Mouse (Mus musculus): ENCODE measurements around the gene Kctd10. TPM values are rescaled to one million over a fixed set of nuclear protein-coding genes. Genes with fewer than 3 reads are reported as not detected.

The Kctd10 gene
- 81.3 and 89.7 TPM in 2 replicates for polyA plus RNA-seq (2015; fragmentation: Nextera tagmentation; extraction: Ambion mirVana)

DNA sequence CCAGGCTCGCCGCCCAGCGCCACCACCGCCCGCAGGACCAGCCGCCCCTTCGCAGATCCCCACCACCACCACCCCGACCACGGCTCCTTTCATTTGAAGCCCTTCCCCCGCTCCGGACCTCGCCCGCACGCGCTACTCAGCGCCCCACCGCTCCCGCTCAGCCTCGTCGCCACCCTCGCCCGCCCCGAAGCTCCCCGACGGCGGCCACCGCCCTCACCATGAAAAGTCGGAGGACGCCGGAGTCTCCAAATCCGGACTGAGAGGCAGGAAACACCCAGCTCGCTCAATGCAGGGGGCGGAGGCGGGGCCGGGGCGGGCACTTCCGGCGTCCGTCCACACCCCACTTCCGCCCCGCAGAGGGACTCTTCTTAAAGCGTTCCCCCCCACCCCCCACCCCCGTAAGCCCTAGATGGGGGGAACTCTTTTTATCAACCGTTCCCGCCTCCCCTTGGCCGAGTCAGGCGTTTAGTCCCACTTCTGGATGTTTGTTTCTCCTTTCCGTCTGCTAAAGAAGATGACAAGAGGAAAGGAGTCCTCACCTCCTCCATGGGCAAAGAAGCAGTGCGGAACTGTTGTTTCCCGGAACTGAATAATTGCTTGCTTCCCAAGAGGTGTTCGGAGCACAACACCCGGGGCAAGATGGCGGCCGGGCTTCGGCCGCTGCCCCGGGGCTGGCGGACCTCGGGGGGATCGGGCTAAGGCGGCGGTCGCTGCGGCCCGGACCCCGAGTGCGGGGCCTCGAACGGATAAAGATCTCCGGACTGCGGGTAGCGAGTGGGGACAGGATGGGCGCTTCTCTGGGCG is at the start of gene Kctd10, which contains the start of gene Ube3b:
TSS of gene Kctd10 (minus strand) at position 300 of the 804 bp plus-strand sequence.
TSS of gene Ube3b (plus strand) at position 399 of the 804 bp plus-strand sequence.
- H3K4me1 ChIP-seq = peaks cover 44% of the 10 kb centered on the region
- under 1% methylated on average over 69 of the region's 74 CpGs for WGBS

DNA sequence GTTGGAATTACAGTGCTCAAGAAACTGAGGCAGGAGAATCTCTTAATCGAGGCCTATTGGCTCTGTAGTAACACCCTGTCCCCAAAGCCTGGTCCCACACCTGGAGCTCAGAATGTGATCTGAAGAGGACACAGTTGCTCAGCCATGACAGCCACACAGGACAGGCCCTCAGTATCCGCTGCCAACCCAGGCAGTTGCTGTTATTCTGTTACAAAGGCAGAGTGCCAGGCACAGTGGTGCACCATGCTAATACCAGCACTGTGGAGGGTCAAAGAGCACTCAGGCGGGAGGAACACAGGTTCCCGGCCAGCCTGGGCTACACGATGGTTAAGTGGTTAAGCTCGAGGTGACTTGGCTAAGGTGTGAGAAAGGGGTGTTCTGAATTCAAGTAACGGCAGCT is 49.5 kb upstream of the Kctd10 start:
- H3K36me3 ChIP-seq (ENCODE audit: poor library complexity, severe bottlenecking) = peaks cover 8% of the 10 kb centered on the region; the same call in 1 of the 2 replicates
- 90% methylated on average over 7 of the region's 7 CpGs for WGBS
- H3K9me3 ChIP-seq (replicated peaks) = no peaks in the 10 kb centered on the region
- 0 out of 2 replicates have a peak, but pooled peaks cover 6% of the 10 kb centered on the region for H3K4me1 ChIP-seq
- no peak overlapping the region for H3K9ac ChIP-seq
- H3K4me3 ChIP-seq = no peak overlapping the region
- H3K27me3 ChIP-seq = no peaks in the 10 kb centered on the region
- no peak overlapping the region for H3K27ac ChIP-seq
- H3K4me2 ChIP-seq = no peak overlapping the region
- no peak for ATAC-seq

More for the DNA sequence above, at the start of gene Kctd10, which contains the start of gene Ube3b:
- ATAC-seq = peak; percentile 96
- Histone ChIP-seq H3K9me3 (replicated peaks) (no peaks in the 10 kb centered on the region; the same call in 1 of the 2 replicates), H3K36me3 (ENCODE audit: poor library complexity, severe bottlenecking) (peaks cover 23% of the 10 kb centered on the region), H3K4me2 (peak within 1 kb of the TSS; percentile 75), H3K27ac (peak within 1 kb of the TSS; percentile 85), H3K27me3 (no peaks in the 10 kb centered on the region), H3K9ac (peak within 1 kb of the TSS; percentile 96), H3K4me3 (peak within 1 kb of the TSS; percentile 93)

DNA sequence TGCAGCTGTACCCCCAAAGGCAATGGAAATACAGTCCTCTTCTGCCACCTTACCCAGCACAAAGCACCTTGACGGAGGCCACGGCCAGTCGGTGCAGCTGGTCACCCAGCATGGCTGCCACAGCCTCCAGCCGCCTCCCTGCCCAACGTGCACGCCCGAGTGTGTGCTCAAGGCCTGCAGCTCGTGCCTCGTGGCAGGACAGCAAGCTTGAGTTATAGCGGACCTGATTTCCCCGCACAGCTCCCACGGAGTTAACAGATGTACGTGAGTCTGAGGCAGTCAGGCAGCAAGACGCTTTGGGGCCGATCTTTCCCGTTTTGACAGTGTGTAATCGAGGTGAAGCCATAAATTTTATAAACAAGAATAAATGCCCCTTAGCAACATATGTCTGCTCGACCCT is 48.3 kb upstream of the Kctd10 start:
- no peak for ATAC-seq
- Histone ChIP-seq H3K4me3 (no peak overlapping the region), H3K4me1 (peaks cover 11% of the 10 kb centered on the region; the same call in 1 of the 2 replicates), H3K4me2 (no peak overlapping the region), H3K36me3 (ENCODE audit: poor library complexity, severe bottlenecking) (0 out of 2 replicates have a peak, but pooled peaks cover 1% of the 10 kb centered on the region), H3K9me3 (replicated peaks) (no peaks in the 10 kb centered on the region), H3K27me3 (no peaks in the 10 kb centered on the region), H3K9ac (no peak overlapping the region), H3K27ac (no peak overlapping the region)
- 82% methylated on average over 18 of the region's 18 CpGs for WGBS

DNA sequence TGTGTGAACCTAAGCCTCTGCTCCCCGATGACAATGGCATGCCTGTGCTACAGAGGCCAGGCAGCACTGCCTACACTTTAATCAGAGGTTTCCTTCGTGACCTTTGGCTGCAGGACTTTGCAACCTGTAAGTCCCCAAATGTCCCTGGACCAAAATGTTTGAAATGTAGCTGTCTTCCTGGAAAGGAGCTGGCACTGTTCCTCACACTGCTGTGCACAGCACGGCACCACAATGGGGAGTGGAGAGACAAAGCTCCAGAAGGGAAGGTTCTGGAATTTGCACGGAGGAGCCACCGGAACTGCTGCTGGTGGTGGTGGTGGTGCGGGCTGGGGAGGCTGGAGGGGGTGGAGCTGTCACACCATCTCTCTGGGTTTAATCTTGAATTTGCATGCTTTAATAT is 46.4 kb upstream of the Kctd10 start:
- Histone ChIP-seq H3K9ac (no peak overlapping the region), H3K27me3 (no peaks in the 10 kb centered on the region), H3K4me1 (peaks cover 12% of the 10 kb centered on the region; the same call in 1 of the 2 replicates), H3K27ac (peak overlapping the region; percentile 44; the same call in 1 of the 2 replicates), H3K4me2 (no peak overlapping the region), H3K9me3 (replicated peaks) (no peaks in the 10 kb centered on the region), H3K4me3 (no peak overlapping the region), H3K36me3 (ENCODE audit: poor library complexity, severe bottlenecking) (0 out of 2 replicates have a peak, but pooled peaks cover 4% of the 10 kb centered on the region)
- 74% methylated on average over 6 of the region's 6 CpGs for WGBS
- no peak for ATAC-seq

DNA sequence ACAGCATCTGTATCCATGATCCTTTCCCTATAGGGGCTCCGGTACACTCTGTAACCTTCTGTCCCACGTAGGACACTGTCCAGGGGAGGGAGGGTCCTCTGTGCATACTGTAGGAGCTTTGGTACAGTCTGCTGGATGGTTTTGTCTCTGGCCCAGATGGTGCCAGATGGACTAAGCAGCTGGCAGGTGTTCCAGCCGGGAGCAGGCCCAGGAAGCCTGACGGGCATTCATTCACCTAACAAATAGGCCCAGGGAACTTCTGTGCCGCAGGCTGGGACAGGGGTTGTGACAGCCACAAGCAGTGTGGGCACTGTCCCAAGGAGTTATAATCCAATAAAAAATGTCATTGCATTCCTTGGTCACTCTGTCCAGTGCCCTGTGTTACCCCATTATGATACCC is 43.7 kb upstream of the Kctd10 start:
- H3K27me3 ChIP-seq = no peaks in the 10 kb centered on the region
- H3K36me3 ChIP-seq (ENCODE audit: poor library complexity, severe bottlenecking) = peaks cover 27% of the 10 kb centered on the region
- H3K9ac ChIP-seq = no peak overlapping the region
- H3K4me3 ChIP-seq = no peak overlapping the region
- peaks cover 12% of the 10 kb centered on the region; the same call in 1 of the 2 replicates for H3K4me1 ChIP-seq
- H3K9me3 ChIP-seq (replicated peaks) = no peaks in the 10 kb centered on the region
- ATAC-seq = no peak
- H3K27ac ChIP-seq = no peak overlapping the region
- H3K4me2 ChIP-seq = no peak overlapping the region
- 68% methylated on average over 5 of the region's 5 CpGs for WGBS

DNA sequence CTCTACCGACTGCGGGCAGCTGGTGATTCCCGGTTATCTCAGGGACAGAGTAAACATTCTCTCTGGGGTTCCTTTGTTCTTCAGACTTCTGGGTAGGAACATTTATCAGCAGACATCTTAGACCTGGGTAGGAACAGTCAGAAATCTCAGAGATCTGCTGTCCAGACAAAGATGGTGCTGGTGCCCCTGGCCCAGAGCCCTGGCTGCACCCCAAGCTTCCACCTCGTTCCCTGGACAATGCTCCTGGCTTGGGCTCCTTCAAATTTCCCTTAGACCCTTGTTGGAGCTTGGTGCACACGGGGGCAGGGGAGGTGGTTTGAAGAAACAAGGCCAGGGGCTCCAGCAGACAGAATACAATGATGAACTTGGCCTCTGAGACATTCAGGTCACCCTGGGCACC is 42.3 kb upstream of the Kctd10 start:
- no peaks in the 10 kb centered on the region for H3K27me3 ChIP-seq
- no peak overlapping the region for H3K9ac ChIP-seq
- no peak overlapping the region for H3K4me3 ChIP-seq
- H3K4me2 ChIP-seq = no peak overlapping the region
- H3K27ac ChIP-seq = no peak overlapping the region
- H3K9me3 ChIP-seq (replicated peaks) = no peaks in the 10 kb centered on the region
- no peak for ATAC-seq
- peaks cover 12% of the 10 kb centered on the region; the same call in 1 of the 2 replicates for H3K4me1 ChIP-seq
- 60% methylated on average over 5 of the region's 5 CpGs for WGBS
- peaks cover 41% of the 10 kb centered on the region for H3K36me3 ChIP-seq (ENCODE audit: poor library complexity, severe bottlenecking)

DNA sequence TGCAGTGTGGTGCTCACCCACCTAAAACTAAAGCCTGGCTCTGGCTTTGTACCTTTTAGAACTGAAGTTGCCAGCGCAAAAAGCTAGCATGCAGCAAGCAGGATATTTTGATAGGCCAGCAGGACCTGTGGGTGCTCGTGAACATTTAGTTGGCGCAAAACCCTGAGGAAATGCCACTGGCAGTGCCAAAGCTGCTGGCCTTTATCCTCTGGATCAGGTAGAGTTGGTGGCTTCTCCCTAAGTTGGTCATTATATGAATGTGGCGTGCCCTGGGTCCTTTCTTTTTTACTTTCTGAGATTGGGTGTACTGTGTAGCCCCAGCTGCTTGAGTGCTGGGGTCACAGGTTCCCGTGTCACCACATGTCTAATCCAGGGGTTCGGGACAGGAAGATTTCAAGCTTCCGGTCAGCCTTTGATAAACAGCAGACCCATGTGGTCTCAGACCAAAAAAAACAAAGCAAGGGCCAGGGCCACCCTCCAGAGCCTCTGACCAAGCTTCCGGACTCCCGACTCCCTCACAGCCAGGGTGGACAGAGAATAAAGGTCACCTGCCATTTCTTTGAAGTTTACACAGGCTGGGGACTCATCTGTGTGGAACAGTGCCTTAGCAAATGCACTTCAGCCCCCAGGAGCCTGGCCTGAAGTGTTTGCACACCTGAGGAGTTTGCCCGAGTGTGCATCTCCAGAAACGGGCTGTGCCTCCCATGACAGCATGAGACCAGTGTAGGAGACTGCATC is 41.4 kb upstream of the Kctd10 start:
- Histone ChIP-seq H3K9ac (no peak overlapping the region), H3K4me1 (peaks cover 6% of the 10 kb centered on the region; the same call in 1 of the 2 replicates), H3K36me3 (ENCODE audit: poor library complexity, severe bottlenecking) (peaks cover 50% of the 10 kb centered on the region), H3K9me3 (replicated peaks) (no peaks in the 10 kb centered on the region), H3K27me3 (no peaks in the 10 kb centered on the region), H3K27ac (no peak overlapping the region), H3K4me3 (no peak overlapping the region), H3K4me2 (no peak overlapping the region)
- ATAC-seq = no peak
- 82% methylated on average over 11 of the region's 11 CpGs for WGBS

DNA sequence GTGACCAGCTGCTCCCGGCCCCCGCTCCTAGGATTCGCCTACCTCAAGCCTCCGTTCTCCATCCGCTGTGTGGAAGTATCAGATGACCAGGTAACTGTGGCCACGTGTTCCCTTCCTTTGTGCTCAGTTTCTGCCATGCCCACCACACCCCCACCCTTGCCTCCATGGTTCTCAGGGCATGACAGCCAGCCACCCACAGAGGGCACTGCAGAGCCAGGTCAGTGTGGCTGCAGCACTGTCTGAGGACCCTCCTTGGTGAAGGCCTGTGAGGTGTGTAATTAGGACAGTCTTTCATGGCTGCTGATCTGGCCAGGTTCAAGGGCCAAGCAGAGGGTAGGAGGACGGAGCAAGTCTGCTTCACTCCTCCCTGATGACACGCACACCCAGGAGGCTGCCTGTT is 38.2 kb upstream of the Kctd10 start:
- H3K9me3 ChIP-seq (replicated peaks) = no peaks in the 10 kb centered on the region
- H3K36me3 ChIP-seq (ENCODE audit: poor library complexity, severe bottlenecking) = peaks cover 82% of the 10 kb centered on the region
- H3K4me1 ChIP-seq = peaks cover under 1% of the 10 kb centered on the region; the same call in 1 of the 2 replicates
- 81% methylated on average over 8 of the region's 8 CpGs for WGBS
- peak overlapping the region; percentile 10; the same call in 1 of the 2 replicates for H3K27ac ChIP-seq
- no peaks in the 10 kb centered on the region for H3K27me3 ChIP-seq
- no peak; the same call in 1 of the 2 replicates for ATAC-seq
- H3K4me3 ChIP-seq = no peak overlapping the region
- H3K9ac ChIP-seq = no peak overlapping the region
- no peak overlapping the region for H3K4me2 ChIP-seq

DNA sequence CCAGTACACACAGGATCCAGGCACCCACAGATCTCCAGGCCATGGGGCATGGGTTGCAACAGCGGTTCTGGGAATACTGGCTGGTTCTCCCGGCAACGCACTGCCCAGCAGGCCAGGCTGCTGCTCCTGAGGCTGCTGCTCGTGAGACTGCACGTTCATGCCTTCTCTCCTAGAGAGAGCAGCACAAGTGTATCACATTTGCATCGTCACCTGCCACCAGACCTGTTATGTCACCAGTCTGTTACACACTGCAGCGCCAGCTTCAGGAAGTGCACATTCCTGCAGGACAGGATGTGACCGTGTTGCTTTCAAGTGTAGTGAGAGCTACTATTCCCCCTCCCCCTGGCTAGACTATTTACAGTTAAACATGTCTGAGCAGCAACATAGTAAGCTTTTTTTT is 36.5 kb upstream of the Kctd10 start:
- H3K4me1 ChIP-seq = no peaks in the 10 kb centered on the region
- no peak overlapping the region for H3K27ac ChIP-seq
- no peaks in the 10 kb centered on the region for H3K9me3 ChIP-seq (replicated peaks)
- H3K27me3 ChIP-seq = no peaks in the 10 kb centered on the region
- 89% methylated on average over 8 of the region's 8 CpGs for WGBS
- no peak for ATAC-seq
- no peak overlapping the region for H3K4me3 ChIP-seq
- H3K36me3 ChIP-seq (ENCODE audit: poor library complexity, severe bottlenecking) = peaks cover 96% of the 10 kb centered on the region
- H3K4me2 ChIP-seq = no peak overlapping the region
- no peak overlapping the region for H3K9ac ChIP-seq

DNA sequence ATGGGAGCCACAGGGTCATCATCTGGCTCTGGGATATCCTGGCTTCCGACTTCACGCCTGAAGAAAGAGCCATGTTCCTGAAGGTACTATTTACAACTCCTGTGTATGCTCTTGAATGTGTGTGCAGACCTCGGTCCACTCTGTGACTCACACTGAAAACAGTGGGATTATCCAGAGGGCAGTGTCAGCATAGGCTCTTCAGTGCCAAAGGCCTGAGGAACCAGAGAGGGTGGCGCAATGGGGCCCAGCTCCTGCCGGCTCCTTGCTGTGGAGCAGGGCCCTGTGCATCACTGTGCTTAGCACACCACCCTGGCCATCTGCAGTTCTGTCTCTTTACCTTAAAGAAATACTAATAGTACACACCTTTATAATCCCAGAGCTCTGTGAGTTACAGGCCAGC is 35.3 kb upstream of the Kctd10 start:
- Histone ChIP-seq H3K4me3 (no peak overlapping the region), H3K9me3 (replicated peaks) (no peaks in the 10 kb centered on the region), H3K4me2 (no peak overlapping the region), H3K4me1 (no peaks in the 10 kb centered on the region), H3K27me3 (no peaks in the 10 kb centered on the region), H3K9ac (no peak overlapping the region), H3K36me3 (ENCODE audit: poor library complexity, severe bottlenecking) (peaks cover 100% of the 10 kb centered on the region), H3K27ac (no peak overlapping the region)
- 93% methylated on average over 5 of the region's 5 CpGs for WGBS
- ATAC-seq = no peak

DNA sequence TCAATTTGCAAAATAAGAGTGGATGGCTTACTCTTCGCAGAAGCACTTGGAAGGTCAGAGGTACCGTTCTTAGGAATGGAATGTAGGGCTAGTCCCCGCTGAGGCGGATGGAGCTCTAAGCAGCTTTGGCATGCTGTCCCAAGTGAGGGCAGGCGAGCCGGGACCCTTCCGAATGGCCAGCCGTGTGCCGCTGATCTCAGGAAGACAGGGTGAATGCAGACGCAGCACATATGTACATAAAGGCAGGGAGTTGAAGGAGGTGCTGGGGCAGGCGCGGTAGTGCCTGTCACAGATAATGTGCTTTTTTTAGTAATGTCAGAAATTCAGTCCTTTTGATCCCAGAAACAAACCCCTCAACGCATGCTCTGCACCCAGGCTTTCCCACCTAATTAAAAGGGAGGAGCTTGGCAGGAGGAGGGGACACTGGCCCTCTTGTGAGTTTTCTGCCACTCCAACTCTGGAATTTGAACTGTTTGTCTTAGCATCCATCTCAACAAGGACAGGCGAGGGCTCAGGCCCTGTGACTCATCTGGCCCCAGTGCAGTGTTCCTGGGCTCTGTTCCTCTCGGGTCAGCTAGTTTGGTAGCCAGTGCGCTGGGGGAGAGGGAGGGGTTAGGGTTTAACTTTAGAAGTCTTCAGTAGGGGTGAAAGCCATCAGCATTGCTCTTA is 32.9 kb upstream of the Kctd10 start:
- Histone ChIP-seq H3K27ac (no peak overlapping the region), H3K4me1 (no peaks in the 10 kb centered on the region), H3K36me3 (ENCODE audit: poor library complexity, severe bottlenecking) (peaks cover 100% of the 10 kb centered on the region), H3K27me3 (no peaks in the 10 kb centered on the region), H3K9ac (no peak overlapping the region), H3K9me3 (replicated peaks) (no peaks in the 10 kb centered on the region), H3K4me2 (no peak overlapping the region), H3K4me3 (no peak overlapping the region)
- ATAC-seq = no peak
- WGBS = 89% methylated on average over 16 of the region's 16 CpGs

Data from forebrain, embryonic 13.5 days (tissue).